ENCODE assay signal across 8 mouse cellular contexts in the genomic region with DNA sequence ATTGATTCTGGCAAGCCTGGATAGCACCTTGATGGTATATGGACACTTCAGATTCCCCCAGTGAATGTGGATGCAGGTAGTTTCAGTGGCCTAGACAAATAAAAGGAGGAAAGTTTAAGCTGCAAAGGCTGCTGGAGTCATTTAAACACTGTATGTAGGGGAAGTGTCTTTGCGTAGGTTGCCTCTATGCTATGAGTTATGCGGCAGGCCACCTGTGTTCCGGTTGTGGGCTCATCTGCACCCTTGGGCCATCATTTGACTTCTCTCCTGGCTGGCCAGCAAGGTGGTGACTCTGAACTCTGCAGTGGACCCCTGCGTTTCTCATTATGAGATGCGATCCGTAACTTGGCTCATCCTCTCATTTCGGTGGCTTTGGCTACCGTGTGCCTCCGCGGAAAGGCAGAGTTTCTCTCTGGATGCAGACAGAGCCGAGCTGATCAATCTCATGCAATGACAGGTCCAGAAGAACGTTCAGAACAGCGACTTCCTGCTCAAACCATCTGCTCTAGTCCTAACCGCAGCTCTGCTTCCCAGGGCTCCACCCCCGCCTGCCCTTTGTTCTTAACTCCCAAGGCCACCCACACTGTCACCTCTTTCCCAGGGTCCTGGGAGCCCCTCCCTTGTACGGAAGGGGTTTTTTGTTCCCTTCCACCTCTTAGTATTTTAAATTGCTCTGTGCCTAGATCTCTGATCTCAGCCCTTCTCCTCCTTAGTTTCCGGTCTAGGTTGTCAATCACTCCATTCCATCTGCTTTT. TPM values are rescaled to one million over a fixed set of nuclear protein-coding genes. Genes with fewer than 3 reads are reported as not detected.
DNase-seq lines count a peak whose midpoint lies in the region; ATAC-seq and TF ChIP-seq lines count a peak whose summit lies in the region.

No protein-coding gene starts in this region.

- peak overlapping the region; percentile 51 for H3K4me2 ChIP-seq in stomach, postnatal 0 days (replicated peaks; ENCODE audit: low read depth)

- ATAC-seq in megakaryocyte, adult 5-6 weeks (ENCODE audit: poor library complexity, severe bottlenecking): peak; percentile 30; the same call in 1 of the 2 replicates
- peak; percentile 43 for ATAC-seq in stomach, postnatal 0 days (ENCODE audit: low FRiP score, low TSS enrichment)

- peak overlapping the region; percentile 21; the same call in 1 of the 2 replicates for H3K4me3 ChIP-seq in stomach, postnatal 0 days (ENCODE audit: low read depth, low read length)

- TF ChIP-seq EP300 in stomach, postnatal 0 days (optimal IDR thresholded peaks at IDR 0.05): no peak

- DNase-seq in CD4-positive helper T cell, adult 2 months (ENCODE audit: low read depth, low spot score): peak; percentile 72
- peak; percentile 86 for DNase-seq in Muller cell, postnatal 12 days (ENCODE audit: inconsistent ontology term)
- peak; percentile 66 for DNase-seq in embryo, embryonic 10.5 days (ENCODE audit: low spot score)
- DNase-seq in heart, postnatal 10 days: peak; percentile 30 to 39
- DNase-seq in kidney, postnatal 4 days: peak; percentile 56 to 71
- DNase-seq in stomach, postnatal 0 days (ENCODE audit: low spot score): peak; percentile 40
- no peak for DNase-seq in gastrocnemius, postnatal 36 days

- no peak for TF ChIP-seq CTCF in stomach, postnatal 0 days (IDR thresholded peaks at IDR 0.05; ENCODE audit: low read depth)

- peak overlapping the region; percentile 41 for H3K27ac ChIP-seq in stomach, postnatal 0 days (replicated peaks)

- H3K36me3 ChIP-seq in stomach, postnatal 0 days (ENCODE audit: control insufficient read depth, insufficient read depth, low read length): no peaks in the 10 kb centered on the region

- peaks cover 6% of the 10 kb centered on the region; the same call in 1 of the 2 replicates for H3K4me1 ChIP-seq in stomach, postnatal 0 days (replicated peaks; ENCODE audit: control insufficient read depth, insufficient read depth)

- intact Hi-C loops in heart, postnatal 10 days (cut with DNase I): no loop called here
- intact Hi-C loops in gastrocnemius, postnatal 36 days (cut with DNase I): no loop called here

- H3K9ac ChIP-seq in stomach, postnatal 0 days (ENCODE audit: low read length): peak overlapping the region; percentile 35; the same call in 1 of the 2 replicates

- no peaks in the 10 kb centered on the region for H3K27me3 ChIP-seq in stomach, postnatal 0 days (ENCODE audit: control insufficient read depth, insufficient read depth, low read length)

- WGBS in stomach, postnatal 0 days: 27% methylated on average over 17 of the region's 17 CpGs

- no peaks in the 10 kb centered on the region for H3K9me3 ChIP-seq in stomach, postnatal 0 days (ENCODE audit: control insufficient read depth, low read length)

RNA-seq across cellular contexts. Expression of a gene that starts 20.3 kb away (rescaled TPM):
- total RNA-seq in heart, postnatal 10 days (2021): 1 to 10 TPM; 3.0 to 3.1 TPM
- total RNA-seq in megakaryocyte, adult 5-6 weeks (2015): 0.87 and 1.0 TPM in 2 replicates
- total RNA-seq in megakaryocyte, adult 5-6 weeks (2017): 0.61 and 0.70 TPM in 2 replicates
- 1.4 TPM in 2 replicates for polyA plus RNA-seq in stomach, postnatal 0 days (2015; fragmentation: Nextera tagmentation; extraction: Ambion mirVana)
- 1 to 10 TPM; 2.8 to 4.6 TPM for total RNA-seq in gastrocnemius, postnatal 36 days (2021)

Comparison
In these comparisons a context has a peak if more than half of its experiments do, and no peak if none do; other contexts are left out.
1. DNase-seq: peak in CD4-positive helper T cell, adult 2 months (single experiment), Muller cell, postnatal 12 days (single experiment), embryo, embryonic 10.5 days (single experiment), heart, postnatal 10 days (2 of 2), kidney, postnatal 4 days (2 of 2) and stomach, postnatal 0 days (single experiment); none in gastrocnemius, postnatal 36 days (0 of 2).